ENCODE assay signal across 8 mouse cellular contexts in the genomic region with DNA sequence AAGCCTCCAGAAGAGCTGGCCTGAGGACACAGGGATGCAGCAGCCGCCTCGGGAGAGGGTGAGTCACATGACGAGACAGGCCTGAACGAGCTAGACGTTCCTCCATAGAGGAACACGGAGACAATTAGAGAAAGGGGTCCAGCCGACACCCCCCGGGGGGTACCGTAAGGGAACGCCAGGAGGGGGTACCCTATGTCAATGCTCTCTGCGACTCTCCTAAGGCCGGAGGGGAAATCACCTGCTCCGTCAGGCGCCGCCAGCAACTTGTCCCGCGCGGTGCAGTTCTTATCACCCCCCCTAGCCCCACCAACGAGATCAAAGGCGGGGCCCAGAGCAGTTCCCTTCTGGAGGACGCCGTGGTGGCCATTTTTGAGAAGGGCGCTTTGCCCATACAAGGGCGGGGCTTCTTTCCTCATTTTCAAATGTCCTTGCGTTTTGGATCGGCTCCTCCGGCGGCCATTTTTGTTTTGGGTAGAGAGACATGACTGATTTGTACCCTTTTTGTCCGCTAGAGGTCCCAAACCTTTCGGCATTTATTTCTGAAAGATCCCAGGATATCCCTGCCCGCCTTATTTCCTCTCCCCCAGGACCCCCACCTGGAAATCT. TPM values are rescaled to one million over a fixed set of nuclear protein-coding genes. Genes with fewer than 3 reads are reported as not detected.
A peak's percentile ranks its signal among the peaks of the same experiment; 100 is the strongest.
DNase-seq lines count a peak whose midpoint lies in the region; ATAC-seq and TF ChIP-seq lines count a peak whose summit lies in the region.

TSS of gene Cuedc2 (minus strand) at position 372 of the 606 bp plus-strand sequence.

- peak within 1 kb of the TSS; percentile 74 for H3K4me3 ChIP-seq in ES-Bruce4 (ENCODE audit: low read depth, low read length)
- H3K4me3 ChIP-seq in forebrain, embryonic 13.5 days = peak within 1 kb of the TSS; percentile 70
- peak within 1 kb of the TSS; percentile 79 for H3K4me3 ChIP-seq in liver, postnatal 0 days (ENCODE audit: low read depth, low read length)
- peak within 1 kb of the TSS; percentile 64 for H3K4me3 ChIP-seq in neural tube, embryonic 14.5 days (ENCODE audit: low read depth, low read length)

- no peak for TF ChIP-seq CTCF in ES-Bruce4 (IDR thresholded peaks at IDR 0.05; ENCODE audit: low read depth, low read length)
- TF ChIP-seq CTCF in liver, postnatal 0 days (IDR thresholded peaks at IDR 0.05; ENCODE audit: low read depth) = peak; percentile 75

- under 1% methylated on average over 31 of the region's 31 CpGs for whole genome bisulfite sequencing in forebrain, embryonic 13.5 days
- under 1% methylated on average over 31 of the region's 31 CpGs for WGBS in large intestine, adult 2 months
- 0% methylated on average over 31 of the region's 31 CpGs for WGBS in liver, postnatal 0 days (ENCODE audit: insufficient replicate concordance)
- WGBS in neural tube, embryonic 14.5 days = under 1% methylated on average over 31 of the region's 31 CpGs

- DNase-seq in heart, postnatal 10 days = peak; percentile 99
- DNase-seq in large intestine, adult 2 months (ENCODE audit: low read depth, low spot score) = no peak
- DNase-seq in liver, postnatal 0 days = peak; percentile 97
- peak; percentile 96 for DNase-seq in testis, postnatal 10 days (ENCODE audit: low spot score)

- peak; percentile 59 for ATAC-seq in cerebellum, adult (ENCODE audit: insufficient number of reproducible peaks, low FRiP score, low TSS enrichment)
- ATAC-seq in forebrain, embryonic 13.5 days = peak; percentile 92
- ATAC-seq in liver, postnatal 0 days = peak; percentile 91
- peak; percentile 89 for ATAC-seq in neural tube, embryonic 14.5 days (ENCODE audit: low read depth)

- no peaks in the 10 kb centered on the region for H3K27me3 ChIP-seq in ES-Bruce4 (ENCODE audit: control insufficient read depth, insufficient read depth, low read length, poor library complexity, severe bottlenecking)
- H3K27me3 ChIP-seq in forebrain, embryonic 13.5 days = 0 out of 2 replicates have a peak, but pooled peaks cover under 1% of the 10 kb centered on the region
- H3K27me3 ChIP-seq in liver, postnatal 0 days (ENCODE audit: insufficient read depth, low read length) = no peaks in the 10 kb centered on the region
- no peaks in the 10 kb centered on the region for H3K27me3 ChIP-seq in neural tube, embryonic 14.5 days (ENCODE audit: control insufficient read depth, insufficient read depth, low read length)

- H3K36me3 ChIP-seq in ES-Bruce4 (ENCODE audit: control insufficient read depth, insufficient read depth, low read length, poor library complexity, severe bottlenecking) = no peaks in the 10 kb centered on the region
- H3K36me3 ChIP-seq in forebrain, embryonic 13.5 days (ENCODE audit: poor library complexity, severe bottlenecking) = no peaks in the 10 kb centered on the region
- H3K36me3 ChIP-seq in liver, postnatal 0 days (replicated peaks; ENCODE audit: insufficient read depth, low read length) = no peaks in the 10 kb centered on the region
- H3K36me3 ChIP-seq in neural tube, embryonic 14.5 days (ENCODE audit: control insufficient read depth, insufficient read depth, low read length) = no peaks in the 10 kb centered on the region

- intact Hi-C loops in heart, postnatal 10 days (cut with DNase I) = loop anchor here (1.0 to 5.0 kb wide), 3 partner anchors 18 to 104 kb away; no protein-coding TSS in a partner anchor

- H3K4me1 ChIP-seq in ES-Bruce4 (ENCODE audit: control insufficient read depth, insufficient read depth, low read length) = no peaks in the 10 kb centered on the region
- peaks cover 22% of the 10 kb centered on the region for H3K4me1 ChIP-seq in forebrain, embryonic 13.5 days
- peaks cover 38% of the 10 kb centered on the region for H3K4me1 ChIP-seq in liver, postnatal 0 days (ENCODE audit: insufficient read depth)
- peaks cover 9% of the 10 kb centered on the region for H3K4me1 ChIP-seq in neural tube, embryonic 14.5 days (ENCODE audit: control insufficient read depth, insufficient read depth, low read length)

- TF ChIP-seq EP300 in ES-Bruce4 (IDR thresholded peaks at IDR 0.05; ENCODE audit: insufficient read depth, low read depth, low read length) = no peak
- peak; percentile 74; the same call in 1 of the 2 replicates for TF ChIP-seq EP300 in liver, postnatal 0 days (IDR thresholded peaks at IDR 0.05; ENCODE audit: low read depth)

- H3K9me3 ChIP-seq in ES-Bruce4 (replicated peaks; ENCODE audit: control insufficient read depth, insufficient read depth, low read length, poor library complexity, severe bottlenecking) = no peaks in the 10 kb centered on the region
- H3K9me3 ChIP-seq in forebrain, embryonic 13.5 days (replicated peaks) = no peaks in the 10 kb centered on the region
- H3K9me3 ChIP-seq in liver, postnatal 0 days (ENCODE audit: low read length) = no peaks in the 10 kb centered on the region
- H3K9me3 ChIP-seq in neural tube, embryonic 14.5 days (ENCODE audit: control insufficient read depth, low read length) = no peaks in the 10 kb centered on the region

- H3K9ac ChIP-seq in ES-Bruce4 (ENCODE audit: low read depth, poor library complexity, severe bottlenecking) = peak within 1 kb of the TSS; percentile 78
- peak within 1 kb of the TSS; percentile 81 for H3K9ac ChIP-seq in forebrain, embryonic 13.5 days
- H3K9ac ChIP-seq in liver, postnatal 0 days (replicated peaks) = peak within 1 kb of the TSS; percentile 81
- H3K9ac ChIP-seq in neural tube, embryonic 14.5 days (replicated peaks; ENCODE audit: low read depth, low read length) = peak within 1 kb of the TSS; percentile 82

- peak within 1 kb of the TSS; percentile 81 for H3K4me2 ChIP-seq in forebrain, embryonic 13.5 days
- H3K4me2 ChIP-seq in liver, postnatal 0 days (ENCODE audit: low read depth, low read length) = peak within 1 kb of the TSS; percentile 94
- peak within 1 kb of the TSS; percentile 86 for H3K4me2 ChIP-seq in neural tube, embryonic 14.5 days (ENCODE audit: low read depth, low read length)

- 0 out of 2 replicates have a peak within 1 kb of the TSS, but pooled peaks have one; percentile 11 for H3K27ac ChIP-seq in ES-Bruce4 (ENCODE audit: insufficient read depth, low read length)
- H3K27ac ChIP-seq in forebrain, embryonic 13.5 days = peak within 1 kb of the TSS; percentile 42
- H3K27ac ChIP-seq in liver, postnatal 0 days (ENCODE audit: low read depth) = peak within 1 kb of the TSS; percentile 96
- peak within 1 kb of the TSS; percentile 76 for H3K27ac ChIP-seq in neural tube, embryonic 14.5 days (ENCODE audit: low read depth, low read length)

- TF ChIP-seq POLR2A in ES-Bruce4 (IDR thresholded peaks at IDR 0.05; ENCODE audit: insufficient read depth, low read length) = no peak

RNA-seq across cellular contexts. Expression of gene Cuedc2, which starts in this region (rescaled TPM):
- 65.5 and 78.3 TPM in 2 replicates for polyA plus RNA-seq in ES-Bruce4 (2011; ENCODE audit: insufficient read depth, insufficient read length, low read depth, missing spikeins)
- 304 and 309 TPM in 2 replicates for polyA plus RNA-seq in forebrain, embryonic 13.5 days (2015; fragmentation: Nextera tagmentation; extraction: Ambion mirVana)
- 100 to 1,000 TPM in 1 of 2 experiments, 10 to 100 TPM in 1; 99.6 to 107 TPM for total RNA-seq in heart, postnatal 10 days (2021)
- 46.7 and 47.9 TPM in 2 replicates for polyA plus RNA-seq in large intestine, adult 2 months (2012; rRNA removed)
- polyA plus RNA-seq in liver, postnatal 0 days (2015; fragmentation: Nextera tagmentation; extraction: Ambion mirVana) = 52.4 and 53.8 TPM in 2 replicates
- 346 and 359 TPM in 2 replicates for polyA plus RNA-seq in neural tube, embryonic 14.5 days (2014; fragmentation: Nextera tagmentation; extraction: Ambion mirVana)

Comparison
In these comparisons a context has a peak if more than half of its experiments do, and no peak if none do; other contexts are left out.
1. H3K27ac ChIP-seq: peak in every context shown above with its lines; median percentile 96 in liver, postnatal 0 days; 76 in neural tube, embryonic 14.5 days; 42 in forebrain, embryonic 13.5 days; 11 in ES-Bruce4.